Mouse (Mus musculus) forebrain, embryonic 10.5 days (tissue): ENCODE data around the gene Btnl9. TPM values are rescaled to one million over a fixed set of nuclear protein-coding genes. Genes with fewer than 3 reads are reported as not detected.

Source experiments
- DNase-seq: peaks from one replicate; pipeline ENCODE4 v3.0.0-alpha.2; 2017; ENCODE audit warnings: low spot score; ENCODE audit errors: extremely low spot score
- H3K27ac ChIP-seq: fragments of 300-500 bp; sonication (generic); 2 replicates; pipeline ENCODE4 v1.5.1; 2016; ENCODE audit warnings: mild to moderate bottlenecking
- H3K27me3 ChIP-seq: fragments of 300-500 bp; sonication (generic); 2 replicates; pipeline ENCODE4 v1.6.1; 2016; ENCODE audit warnings: mild to moderate bottlenecking; ENCODE audit not compliant: poor library complexity, severe bottlenecking
- H3K36me3 ChIP-seq: fragments of 300-500 bp; sonication (generic); replicated peaks from 2 replicates; pipeline ENCODE4 v1.6.1; 2016; ENCODE audit warnings: mild to moderate bottlenecking, moderate library complexity
- H3K4me1 ChIP-seq: fragments of 300-500 bp; sonication (generic); 2 replicates; pipeline ENCODE4 v1.6.1; 2016
- H3K4me3 ChIP-seq: fragments of 300-500 bp; sonication (generic); 2 replicates; pipeline ENCODE4 v1.5.1; 2016; ENCODE audit warnings: mild to moderate bottlenecking, moderate library complexity
- H3K9me3 ChIP-seq: fragments of 300-500 bp; sonication (generic); 2 replicates; pipeline ENCODE4 v1.6.1; 2016; ENCODE audit warnings: mild to moderate bottlenecking, moderate library complexity
- WGBS: fragments of 180-500 bp; shearing (Covaris S2); methylation state at CpG from one replicate; pipeline ENCODE4 v1.1.7; 2016; 5-methylcytosine and 5-hydroxymethylcytosine counted together
- polyA plus RNA-seq: library from polyadenylated mRNA; unstranded; fragments of >200 nt; fragmentation: Nextera tagmentation; extraction: Ambion mirVana; gene quantifications from 2 replicates; pipeline ENCODE4 v1.2.1, GENCODE M21; 2016

Gene Btnl9
- 0.07 and 0.14 TPM in 2 replicates for polyA plus RNA-seq

- no peaks in the 10 kb centered on the region for H3K9me3 ChIP-seq
- no peak within 1 kb of the TSS for H3K27ac ChIP-seq
- no peak for DNase-seq
- H3K4me1 ChIP-seq, result no peaks in the 10 kb centered on the region
- H3K4me3 ChIP-seq, result no peak within 1 kb of the TSS
- WGBS, result 83% methylated on average over 8 of the region's 8 CpGs
- H3K36me3 ChIP-seq, result no peaks in the 10 kb centered on the region
- H3K27me3 ChIP-seq, result no peaks in the 10 kb centered on the region
These were observed at the start of gene Btnl9 for GRCm38 (mm10) chr11:49186955-49187488. TSS of gene Btnl9 (minus strand) at chr11:49187159.

- Histone ChIP-seq H3K27me3 (no peaks in the 10 kb centered on the region), H3K4me1 (no peaks in the 10 kb centered on the region), H3K36me3 (no peaks in the 10 kb centered on the region), H3K4me3 (no peak overlapping the region), H3K27ac (no peak overlapping the region), H3K9me3 (no peaks in the 10 kb centered on the region)
- DNase-seq, result no peak
- WGBS, result 78% methylated on average over 3 of the region's 3 CpGs
These were observed 48.7 kb upstream of the Btnl9 start for GRCm38 (mm10) chr11:49235459-49236207.

GRCm38 (mm10) chr11:49232781-49233180, 45.8 kb upstream of the Btnl9 start:
- no peaks in the 10 kb centered on the region for H3K4me1 ChIP-seq
- H3K36me3 ChIP-seq, result no peaks in the 10 kb centered on the region
- H3K9me3 ChIP-seq, result no peaks in the 10 kb centered on the region
- no peak overlapping the region for H3K27ac ChIP-seq
- 79% methylated on average over 3 of the region's 3 CpGs for WGBS
- H3K27me3 ChIP-seq, result no peaks in the 10 kb centered on the region
- DNase-seq, result no peak
- no peak overlapping the region for H3K4me3 ChIP-seq

GRCm38 (mm10) chr11:49224455-49224854, 37.5 kb upstream of the Btnl9 start:
- Histone ChIP-seq H3K4me1 (no peaks in the 10 kb centered on the region), H3K9me3 (no peaks in the 10 kb centered on the region), H3K36me3 (no peaks in the 10 kb centered on the region), H3K27ac (no peak overlapping the region), H3K27me3 (no peaks in the 10 kb centered on the region), H3K4me3 (no peak overlapping the region)
- no peak for DNase-seq
- WGBS, result 68% methylated on average over 1 of the region's 1 CpGs

GRCm38 (mm10) chr11:49219271-49219670, 32.3 kb upstream of the Btnl9 start:
- no peak for DNase-seq
- Histone ChIP-seq H3K27me3 (no peaks in the 10 kb centered on the region), H3K4me1 (no peaks in the 10 kb centered on the region), H3K36me3 (peaks cover 41% of the 10 kb centered on the region), H3K27ac (no peak overlapping the region), H3K4me3 (no peak overlapping the region), H3K9me3 (no peaks in the 10 kb centered on the region)
- WGBS, result 96% methylated on average over 2 of the region's 2 CpGs

GRCm38 (mm10) chr11:49213505-49213904, 26.5 kb upstream of the Btnl9 start:
- Histone ChIP-seq H3K27me3 (no peaks in the 10 kb centered on the region), H3K4me3 (no peak overlapping the region), H3K4me1 (no peaks in the 10 kb centered on the region), H3K36me3 (peaks cover 85% of the 10 kb centered on the region), H3K9me3 (no peaks in the 10 kb centered on the region), H3K27ac (no peak overlapping the region)
- DNase-seq, result no peak
- WGBS, result 98% methylated on average over 1 of the region's 1 CpGs

- Histone ChIP-seq H3K27me3 (no peaks in the 10 kb centered on the region), H3K36me3 (peaks cover 86% of the 10 kb centered on the region)
These were observed 25.6 kb upstream of the Btnl9 start for GRCm38 (mm10) chr11:49212577-49212976.

GRCm38 (mm10) chr11:49207495-49207894, 20.5 kb upstream of the Btnl9 start:
- Histone ChIP-seq H3K4me1 (peaks cover 13% of the 10 kb centered on the region), H3K36me3 (peaks cover 50% of the 10 kb centered on the region), H3K4me3 (no peak overlapping the region), H3K9me3 (no peaks in the 10 kb centered on the region), H3K27ac (no peak overlapping the region), H3K27me3 (no peaks in the 10 kb centered on the region)
- no peak for DNase-seq
- WGBS, result 97% methylated on average over 1 of the region's 1 CpGs

More at GRCm38 (mm10) chr11:49212577-49212976, 25.6 kb upstream of the Btnl9 start:
- Histone ChIP-seq H3K4me1 (no peaks in the 10 kb centered on the region), H3K27ac (no peak overlapping the region), H3K9me3 (no peaks in the 10 kb centered on the region), H3K4me3 (no peak overlapping the region)
- DNase-seq, result no peak

GRCm38 (mm10) chr11:49205080-49205590, 18.2 kb upstream of the Btnl9 start:
- no peak overlapping the region; the same call in 1 of the 2 replicates for H3K27ac ChIP-seq
- 93% methylated on average over 6 of the region's 6 CpGs for WGBS
- H3K4me1 ChIP-seq, result peaks cover 20% of the 10 kb centered on the region
- H3K9me3 ChIP-seq, result no peaks in the 10 kb centered on the region
- H3K4me3 ChIP-seq, result peak overlapping the region; percentile 91
- H3K36me3 ChIP-seq, result peaks cover 32% of the 10 kb centered on the region
- no peak for DNase-seq
- no peaks in the 10 kb centered on the region for H3K27me3 ChIP-seq

- Histone ChIP-seq H3K36me3 (peaks cover 26% of the 10 kb centered on the region), H3K4me3 (peak overlapping the region; percentile 91), H3K27ac (peak overlapping the region; percentile 100), H3K27me3 (no peaks in the 10 kb centered on the region), H3K9me3 (no peaks in the 10 kb centered on the region), H3K4me1 (peaks cover 20% of the 10 kb centered on the region)
- 2% methylated on average over 24 of the region's 24 CpGs for WGBS
- DNase-seq, result peak; percentile 72
These were observed 17.0 kb upstream of the Btnl9 start for GRCm38 (mm10) chr11:49203771-49204497.

- peaks cover 20% of the 10 kb centered on the region for H3K4me1 ChIP-seq
- H3K27me3 ChIP-seq, result no peaks in the 10 kb centered on the region
- under 1% methylated on average over 47 of the region's 47 CpGs for WGBS
- H3K9me3 ChIP-seq, result no peaks in the 10 kb centered on the region
- peak within 1 kb of the TSS; percentile 100 for H3K27ac ChIP-seq
- H3K36me3 ChIP-seq, result peaks cover 22% of the 10 kb centered on the region
- DNase-seq, result peak; percentile 91
- H3K4me3 ChIP-seq, result peak within 1 kb of the TSS; percentile 91
These were observed 16.3 kb upstream of the Btnl9 start, which contains the start of gene Zfp62 for GRCm38 (mm10) chr11:49203129-49203768. TSS of gene Zfp62 (plus strand) at chr11:49203292.

GRCm38 (mm10) chr11:49202523-49203061, 15.6 kb upstream of the Btnl9 start:
- H3K27ac ChIP-seq, result peak overlapping the region; percentile 100
- H3K36me3 ChIP-seq, result peaks cover 16% of the 10 kb centered on the region
- peak; percentile 36 for DNase-seq
- WGBS, result 9% methylated on average over 10 of the region's 10 CpGs
- H3K9me3 ChIP-seq, result no peaks in the 10 kb centered on the region
- no peaks in the 10 kb centered on the region for H3K27me3 ChIP-seq
- peaks cover 20% of the 10 kb centered on the region for H3K4me1 ChIP-seq
- peak overlapping the region; percentile 91 for H3K4me3 ChIP-seq
